Mouse (Mus musculus) kidney, postnatal 10 days (tissue): ENCODE measurements around the gene Tmem102.

Experiments used
- DNase-seq: peaks from one replicate; pipeline ENCODE4 v3.0.0; 2021; ENCODE audit warnings: mixed read lengths

The Tmem102 gene

DNA sequence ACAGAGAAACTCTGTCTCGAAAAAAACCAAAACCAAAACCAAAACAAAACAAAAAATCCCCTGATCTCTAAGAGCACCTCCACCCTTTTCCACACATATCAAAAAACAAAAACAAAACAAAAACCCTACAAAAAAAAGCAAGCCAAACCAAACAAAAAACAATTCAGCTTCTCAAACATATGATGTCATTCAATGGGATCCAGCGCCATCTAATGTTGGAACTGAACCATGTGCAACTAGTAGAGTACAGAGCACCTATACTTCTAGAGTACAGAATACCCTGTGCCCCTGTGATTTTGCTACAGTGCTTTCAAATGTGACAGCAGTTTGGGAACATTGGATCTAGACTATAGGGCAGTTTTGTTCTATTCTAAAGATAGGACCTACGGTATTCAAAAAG is 50.7 kb downstream of the Tmem102 start:
- DNase-seq = peak; percentile 57

DNA sequence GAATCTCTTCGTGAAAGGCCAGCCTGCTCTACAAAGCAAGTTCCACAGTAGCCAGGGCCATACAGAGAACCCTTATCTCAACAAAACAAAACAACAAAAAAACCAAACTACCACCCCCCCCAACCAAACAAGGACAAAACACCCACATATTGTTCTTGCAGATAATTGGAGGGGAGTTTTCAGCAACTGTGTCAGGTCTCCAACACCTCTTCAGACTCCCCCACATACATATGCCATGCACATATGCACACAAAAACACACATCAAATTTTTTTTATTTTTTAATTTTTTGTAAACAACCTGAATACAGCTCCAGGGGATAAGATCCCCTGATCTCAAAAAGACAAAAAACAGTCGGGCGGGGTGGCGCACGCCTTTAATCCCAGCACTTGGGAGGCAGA is 51.2 kb downstream of the Tmem102 start:
- no peak for DNase-seq
